Mouse (Mus musculus) c-Kit-positive CD71-negative TER-119-negative erythroid progenitor cells, embryonic 14.5 days (primary cell): ENCODE data around the gene Zfp142.

Experiments used
- DNase-seq: peaks from one replicate; pipeline ENCODE4 v3.0.0-alpha.2; 2013; ENCODE audit warnings: low read depth

Gene Zfp142

GRCm38 (mm10) chr1:74587773-74588445 is at the start of gene Zfp142, which contains the start of gene Bcs1l:
Gene Zfp142 (minus strand): TSS chr1:74588246.
Gene Bcs1l (plus strand): TSS chr1:74588289.
- peak; percentile 99 for DNase-seq

DNA sequence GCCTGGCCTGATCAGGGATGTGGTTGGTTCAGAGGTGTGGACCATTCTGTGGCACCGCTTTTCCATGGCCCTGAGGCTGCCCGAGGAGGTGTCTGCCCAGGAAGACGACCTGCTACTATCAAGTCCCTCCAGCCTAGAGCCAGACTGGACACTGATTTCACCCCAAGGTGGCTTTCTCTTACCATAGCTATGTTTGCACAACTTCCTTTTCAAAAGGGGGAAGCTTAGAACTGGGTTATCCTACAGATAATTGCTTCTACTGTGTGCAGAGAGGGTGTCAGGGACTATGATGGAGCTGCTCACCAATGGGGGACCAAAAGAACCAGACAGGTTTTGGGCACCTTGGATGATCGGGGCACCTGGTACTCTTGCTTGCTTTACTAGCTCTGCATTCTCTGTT is 44.7 kb upstream of the Zfp142 start:
- no peak for DNase-seq

- no peak for DNase-seq
Measured at GRCm38 (mm10) chr1:74628001-74628400, 40.0 kb upstream of the Zfp142 start.

DNA sequence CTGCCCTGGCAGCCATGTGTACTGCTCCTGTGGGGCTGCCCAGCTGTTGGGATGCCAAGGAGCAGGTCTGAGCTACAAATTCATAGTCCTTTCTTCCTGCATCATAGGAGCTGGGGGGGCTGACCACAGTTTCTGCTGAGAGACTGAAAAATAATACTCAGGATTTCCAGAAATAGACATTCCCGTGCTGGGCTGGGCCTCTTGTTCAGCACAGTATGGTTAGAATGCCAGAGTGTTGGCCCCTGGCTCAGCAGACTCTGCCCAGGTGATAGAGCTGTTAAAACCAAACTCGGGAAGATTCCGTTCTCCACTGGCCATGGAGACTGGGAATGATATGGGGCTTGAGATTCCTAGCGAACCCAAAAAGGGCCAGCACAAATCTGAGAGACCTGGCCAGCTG is 38.0 kb upstream of the Zfp142 start:
- no peak for DNase-seq

DNA sequence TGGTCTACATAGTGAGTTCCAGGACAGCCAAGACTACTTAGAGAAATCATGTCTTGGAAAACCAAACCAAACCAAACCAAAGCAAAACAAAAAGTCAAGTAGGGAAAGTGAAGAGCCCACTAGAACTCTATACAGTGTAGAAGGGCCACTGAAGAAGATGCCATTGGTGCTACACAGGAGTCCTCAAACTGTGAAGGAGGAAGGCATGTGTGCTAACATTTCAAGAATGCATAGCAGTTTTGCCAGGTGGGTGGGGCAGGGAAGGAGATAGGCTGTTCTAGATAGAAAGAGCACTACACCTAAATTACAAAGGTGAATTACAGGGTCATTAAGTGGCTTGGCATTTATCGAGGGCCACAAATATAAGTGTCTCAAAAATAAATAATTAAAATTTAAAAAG is 36.1 kb upstream of the Zfp142 start:
- DNase-seq: no peak

- peak; percentile 82 for DNase-seq
Measured at GRCm38 (mm10) chr1:74601267-74601962, 13.4 kb upstream of the Zfp142 start, which contains the start of the genes Rnf25 and Stk36. Gene Rnf25 (minus strand): TSS chr1:74601397. Gene Stk36 (plus strand): TSS chr1:74601445.

- DNase-seq: no peak
Measured at GRCm38 (mm10) chr1:74600501-74601266, 12.6 kb upstream of the Zfp142 start.

DNA sequence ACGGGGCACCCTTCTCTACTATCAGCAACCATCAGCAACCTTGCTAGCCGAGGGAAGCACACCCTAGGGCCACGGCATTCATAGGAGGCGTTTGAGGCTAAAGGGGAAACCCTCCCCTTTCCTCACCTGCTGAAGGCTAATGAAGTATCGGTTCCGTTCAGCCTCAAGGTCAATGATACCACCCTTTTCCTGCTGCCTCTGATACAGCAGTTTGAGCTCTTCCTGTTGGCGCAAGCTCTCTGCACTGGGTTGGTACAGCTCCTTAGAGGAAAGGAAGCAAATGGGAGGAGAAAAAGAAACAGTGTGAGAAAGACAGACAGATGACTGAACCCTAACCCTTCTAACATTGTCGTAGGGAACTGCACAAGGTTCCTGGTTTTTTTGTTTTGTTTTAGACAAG is 6.4 kb upstream of the Zfp142 start:
- no peak for DNase-seq

DNA sequence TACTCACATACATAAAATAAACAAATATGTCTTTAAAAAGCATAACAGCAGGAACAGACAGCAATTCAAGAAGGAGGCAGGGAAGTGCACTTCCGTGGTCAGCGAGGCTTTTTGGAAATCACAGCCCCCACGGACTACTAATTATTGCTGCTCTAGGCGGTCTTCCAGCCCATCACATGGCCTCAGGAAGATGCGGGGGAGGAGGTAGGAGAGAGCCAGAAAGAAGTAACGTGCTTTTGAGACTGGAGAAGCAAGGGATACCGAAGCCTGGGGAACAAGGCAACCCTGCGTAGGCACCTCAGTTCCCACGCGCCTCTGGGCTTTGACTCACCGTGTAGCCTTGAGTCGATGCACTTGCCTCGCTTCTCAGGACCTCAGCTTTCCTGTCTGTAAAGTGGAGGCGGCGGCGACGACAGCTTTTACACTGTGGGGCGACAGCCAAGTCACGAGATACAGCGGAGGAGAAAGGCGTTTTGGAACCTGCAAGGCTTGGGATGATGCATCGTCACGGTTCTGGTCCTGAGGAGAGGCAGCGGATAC is 743 bp downstream of the Zfp142 start:
- DNase-seq: no peak

- DNase-seq: no peak
Measured at GRCm38 (mm10) chr1:74584616-74585398, 3.2 kb downstream of the Zfp142 start.

DNA sequence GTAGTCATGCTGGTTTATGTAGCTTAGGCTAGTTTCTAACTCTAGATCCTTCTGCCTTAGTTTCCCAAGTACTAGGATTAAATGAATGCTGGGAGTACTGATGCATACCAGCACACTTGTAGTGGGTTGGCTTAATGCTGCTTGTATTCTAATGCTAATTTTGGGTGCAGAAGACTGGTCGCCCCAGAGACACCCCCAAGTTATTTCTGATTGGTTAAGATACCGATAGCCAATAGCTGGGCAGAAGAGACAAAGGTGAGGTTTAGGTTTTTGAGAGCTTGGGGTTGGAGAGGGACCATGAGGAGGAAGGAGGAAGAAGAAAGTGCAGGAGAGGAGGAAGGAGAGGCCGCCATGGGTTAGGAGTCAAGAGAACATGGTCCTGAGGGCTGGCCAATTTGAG is 5.4 kb downstream of the Zfp142 start:
- no peak for DNase-seq

- no peak for DNase-seq
Measured at GRCm38 (mm10) chr1:74569739-74570719, 18.0 kb downstream of the Zfp142 start.

DNA sequence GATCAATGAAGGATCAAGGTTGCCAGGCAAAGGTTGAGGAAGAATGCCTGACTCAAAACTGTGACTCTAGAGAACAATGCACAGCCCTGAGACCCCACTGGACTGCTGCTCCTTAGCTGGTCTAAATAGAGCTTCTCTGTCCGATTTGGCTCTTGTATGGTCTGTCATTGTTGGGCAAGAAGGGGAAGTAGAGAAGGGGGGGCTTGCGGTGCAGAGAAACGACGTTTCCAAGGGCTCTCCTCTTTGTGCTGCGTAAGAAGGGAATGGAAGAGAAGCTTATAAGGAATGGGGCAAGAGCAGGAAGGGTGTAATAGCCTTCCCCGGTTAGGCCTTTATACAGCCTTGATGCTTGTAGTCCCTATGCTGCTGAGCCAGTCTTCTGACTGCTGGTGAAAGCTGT is 22.2 kb downstream of the Zfp142 start:
- no peak for DNase-seq

- DNase-seq: no peak
Measured at GRCm38 (mm10) chr1:74559061-74559460, 29.0 kb downstream of the Zfp142 start.

DNA sequence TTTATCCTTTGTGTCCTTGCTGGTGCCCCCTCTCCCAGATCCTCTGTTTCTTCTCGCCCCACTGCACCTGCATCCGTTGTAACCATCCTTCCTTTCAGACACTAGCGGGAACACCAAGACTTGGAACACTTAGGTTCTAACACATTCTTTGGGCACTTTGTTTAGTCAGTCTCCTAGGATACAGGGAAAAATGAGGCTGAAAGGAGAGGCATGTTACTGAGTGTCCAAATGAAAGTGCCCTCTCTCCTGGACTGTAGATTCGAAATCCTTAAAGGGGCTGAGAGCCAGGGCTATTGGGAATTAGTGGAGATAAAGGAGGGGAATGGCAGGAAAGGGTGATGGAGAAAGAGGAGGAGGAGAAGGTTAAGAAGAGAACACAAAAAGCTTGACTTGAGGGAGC is 43.9 kb downstream of the Zfp142 start, which contains the start of gene Usp37:
Gene Usp37 (minus strand): TSS at position 101 of the 400 bp plus-strand sequence.
- no peak for DNase-seq

DNA sequence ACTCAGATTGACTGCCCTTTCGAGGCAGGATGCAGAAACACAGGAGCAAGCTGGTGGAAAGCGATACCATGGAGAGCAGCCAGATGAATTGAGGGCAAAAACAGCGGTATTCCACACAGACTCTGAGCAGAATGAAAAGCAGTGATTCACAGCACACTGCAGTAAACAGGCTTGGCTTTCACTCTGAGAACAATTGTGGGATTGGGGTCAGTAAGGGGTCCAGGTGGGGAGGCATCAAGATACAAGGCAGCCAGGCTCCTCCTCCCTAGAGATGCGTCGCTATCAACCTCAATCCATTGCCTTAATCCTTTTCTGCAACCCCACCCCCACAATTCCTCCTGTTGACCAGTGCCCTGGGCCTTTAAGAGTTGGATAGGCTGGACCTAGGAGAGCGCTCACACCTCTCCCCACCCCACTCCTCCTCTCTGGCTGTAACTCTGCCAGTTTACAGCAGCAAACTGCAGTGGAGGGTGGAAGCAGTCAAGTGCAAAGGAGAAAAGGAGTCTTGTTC is 45.5 kb downstream of the Zfp142 start, which contains the start of gene Plcd4:
Gene Plcd4 (plus strand): TSS at position 438 of the 511 bp plus-strand sequence.
- DNase-seq: no peak

- DNase-seq: no peak
Measured at GRCm38 (mm10) chr1:74538650-74539049, 49.4 kb downstream of the Zfp142 start.

DNA sequence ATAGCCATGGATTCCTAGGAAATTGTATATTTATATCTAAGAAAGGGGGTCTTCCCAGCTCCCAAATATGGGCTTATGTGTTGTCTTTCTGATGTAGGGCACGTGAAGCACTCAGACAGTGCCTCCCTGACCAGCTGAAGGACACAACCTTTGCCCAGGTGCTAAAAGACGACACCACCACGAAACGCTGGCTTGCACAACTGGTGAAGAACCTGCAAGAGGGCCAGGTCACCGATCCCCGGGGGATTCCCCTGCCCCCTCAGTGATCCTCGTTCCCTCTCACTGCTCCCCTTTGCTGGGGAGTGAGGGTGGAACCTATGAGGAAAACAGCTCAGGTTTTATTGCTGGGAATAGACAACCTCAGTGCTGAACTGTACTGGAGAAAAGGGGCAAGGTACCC is 59.5 kb downstream of the Zfp142 start:
- no peak for DNase-seq

DNA sequence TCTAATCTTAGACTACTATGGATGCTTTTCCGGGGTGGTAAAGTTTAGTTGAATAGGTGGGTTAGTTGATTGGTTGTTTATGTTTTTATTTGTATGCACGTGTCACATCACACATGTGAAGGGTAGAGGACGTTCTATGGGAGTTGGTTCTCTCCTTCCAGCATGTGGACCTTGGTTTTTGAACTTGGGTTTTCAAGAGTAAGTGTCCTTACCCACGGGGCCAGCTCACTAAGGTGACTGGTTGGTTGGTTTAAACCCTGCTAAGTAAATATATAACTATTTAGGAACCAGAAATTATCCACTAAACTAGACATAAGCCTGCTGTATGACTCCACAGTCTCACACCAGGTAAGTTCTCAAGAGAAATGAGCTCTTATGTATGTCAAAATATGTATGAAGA is 63.3 kb downstream of the Zfp142 start:
- DNase-seq: no peak

GRCm38 (mm10) chr1:74519875-74520274 is 68.2 kb downstream of the Zfp142 start:
- DNase-seq: no peak
